Mouse (Mus musculus) myocyte (in vitro differentiated cells): ENCODE data around the gene Tmem203. TPM values are rescaled to one million over a fixed set of nuclear protein-coding genes. Genes with fewer than 3 reads are reported as not detected.

ENCODE experiments used
- H3K27me3 ChIP-seq: one replicate; pipeline ENCODE4 v1.6.1; 2011; ENCODE audit not compliant: control insufficient read depth, insufficient read depth, insufficient read length
- H3K36me3 ChIP-seq: one replicate; pipeline ENCODE4 v1.6.1; 2011; ENCODE audit not compliant: control insufficient read depth, insufficient read depth
- H3K4me2 ChIP-seq: one replicate; pipeline ENCODE4 v1.6.1; 2011; ENCODE audit warnings: low read depth, control low read depth
- H3K4me3 ChIP-seq: one replicate; pipeline ENCODE4 v1.5.1; 2011; ENCODE audit warnings: mild to moderate bottlenecking, control low read depth, moderate library complexity
- H3K79me2 ChIP-seq: one replicate; pipeline ENCODE4 v1.6.1; 2011; ENCODE audit not compliant: control insufficient read depth, insufficient read depth
- H3ac ChIP-seq: one replicate; pipeline ENCODE4 v1.6.1; 2011; ENCODE audit not compliant: control insufficient read depth, insufficient read length
- CEBPB ChIP-seq: IDR thresholded peaks from 2 replicates; pipeline ENCODE4 v1.6.1; 2011; ENCODE audit warnings: mild to moderate bottlenecking, moderate library complexity; ENCODE audit not compliant: poor library complexity, insufficient read depth, severe bottlenecking
- E2F4 ChIP-seq: IDR thresholded peaks from one replicate; pipeline ENCODE4 v1.6.1; 2011; ENCODE audit warnings: mild to moderate bottlenecking, control low read depth, moderate library complexity; ENCODE audit not compliant: insufficient read depth
- MAX ChIP-seq: IDR thresholded peaks from one replicate; pipeline ENCODE4 v1.6.1; 2011; ENCODE audit warnings: low read depth, mild to moderate bottlenecking, control low read depth
- MYOD1 ChIP-seq, 3 experiments: IDR thresholded peaks; one replicate each; pipeline ENCODE4 v1.6.1; 2011; ENCODE audit warnings: control low read depth in 2 of 3, low read depth in 2 of 3, mild to moderate bottlenecking in 2 of 3, moderate library complexity in 1 of 3; ENCODE audit not compliant: insufficient read length in 2 of 3, control insufficient read depth in 1 of 3
- MYOG ChIP-seq, 3 experiments: IDR thresholded peaks; one replicate each; pipeline ENCODE4 v1.6.1; 2011; ENCODE audit warnings: control low read depth in 2 of 3, low read depth in 2 of 3, mild to moderate bottlenecking in 2 of 3; ENCODE audit not compliant: insufficient read length in 2 of 3, control insufficient read depth in 1 of 3, insufficient read depth in 1 of 3
- POLR2A ChIP-seq: IDR thresholded peaks from one replicate; pipeline ENCODE4 v1.6.1; 2011; ENCODE audit warnings: low read depth, mild to moderate bottlenecking, control low read depth, moderate library complexity; ENCODE audit not compliant: insufficient read length
- POLR2AphosphoS2 ChIP-seq: IDR thresholded peaks from one replicate; pipeline ENCODE4 v1.6.1; 2011; ENCODE audit warnings: low read depth, control low read depth; ENCODE audit not compliant: insufficient read length
- REST ChIP-seq: IDR thresholded peaks from one replicate; pipeline ENCODE4 v1.6.1; 2011; ENCODE audit warnings: mild to moderate bottlenecking, control low read depth, moderate library complexity; ENCODE audit not compliant: insufficient read depth, insufficient read length
- SRF ChIP-seq: IDR thresholded peaks from one replicate; pipeline ENCODE4 v1.6.1; 2011; ENCODE audit warnings: low read depth; ENCODE audit not compliant: control insufficient read depth, insufficient read length
- TCF12 ChIP-seq: IDR thresholded peaks from one replicate; pipeline ENCODE4 v1.6.1; 2011; ENCODE audit warnings: mild to moderate bottlenecking, control low read depth; ENCODE audit not compliant: poor library complexity, insufficient read depth, severe bottlenecking
- TCF3 ChIP-seq: IDR thresholded peaks from one replicate; pipeline ENCODE4 v1.6.1; 2011; ENCODE audit warnings: low read depth, control low read depth; ENCODE audit not compliant: insufficient read length
- USF1 ChIP-seq: IDR thresholded peaks from one replicate; pipeline ENCODE4 v1.6.1; 2011; ENCODE audit warnings: low read depth, mild to moderate bottlenecking, control low read depth, moderate library complexity
- polyA plus RNA-seq: library from polyadenylated mRNA; unstranded; fragments of >200 nt; fragmentation: generic; extraction: Trizol; gene quantifications from one replicate; pipeline ENCODE4 v1.2.1, GENCODE M21; 2012; ENCODE audit warnings: missing spikeins

The Tmem203 gene
- polyA plus RNA-seq, 1 experiment, result 47.2 TPM

GRCm38 (mm10) chr2:25287927-25288649 is 32.8 kb downstream of the Tmem203 start, which contains the start of gene Tmem210:
TSS of gene Tmem210 (plus strand) at chr2:25288145.
- Histone ChIP-seq H3K4me3 (no peak within 1 kb of the TSS), H3ac (no peak within 1 kb of the TSS), H3K36me3 (peaks cover 18% of the 10 kb centered on the region), H3K27me3 (peaks cover 27% of the 10 kb centered on the region), H3K4me2 (peak within 1 kb of the TSS; percentile 93), H3K79me2 (no peaks in the 10 kb centered on the region)
- TF ChIP-seq MAX, result no peak

- Histone ChIP-seq H3K27me3 (peaks cover 31% of the 10 kb centered on the region), H3ac (no peak overlapping the region), H3K4me2 (peak overlapping the region; percentile 93), H3K79me2 (no peaks in the 10 kb centered on the region), H3K4me3 (no peak overlapping the region), H3K36me3 (peaks cover 18% of the 10 kb centered on the region)
- no peak for TF ChIP-seq TCF3
- no peak for TF ChIP-seq MYOG (IDR thresholded peaks at IDR 0.05; ENCODE audit: control insufficient read depth in 1 of 3, insufficient read depth in 1 of 3, insufficient read length in 2 of 3, low read depth in 2 of 3)
- TF ChIP-seq SRF, result no peak
- TF ChIP-seq POLR2AphosphoS2, result no peak
- no peak for TF ChIP-seq E2F4
- TF ChIP-seq MYOD1 (IDR thresholded peaks at IDR 0.05; ENCODE audit: control insufficient read depth in 1 of 3, insufficient read length in 2 of 3, low read depth in 2 of 3), result no peak
- TF ChIP-seq POLR2A, result no peak
- no peak for TF ChIP-seq TCF12
- no peak for TF ChIP-seq MAX
- TF ChIP-seq CEBPB, result no peak
- TF ChIP-seq REST, result no peak
- TF ChIP-seq USF1, result no peak
Measured at GRCm38 (mm10) chr2:25288734-25289345, 33.6 kb downstream of the Tmem203 start.

- H3ac ChIP-seq, result no peak within 1 kb of the TSS
- peaks cover 11% of the 10 kb centered on the region for H3K36me3 ChIP-seq
- H3K27me3 ChIP-seq, result peaks cover 39% of the 10 kb centered on the region
- TF ChIP-seq MYOD1 (IDR thresholded peaks at IDR 0.05; ENCODE audit: control insufficient read depth in 1 of 3, insufficient read length in 2 of 3, low read depth in 2 of 3), result peak in 2 of 3 experiments; percentile 71 to 86
- TF ChIP-seq TCF3, result peak; percentile 7
- TF ChIP-seq MYOG (IDR thresholded peaks at IDR 0.05; ENCODE audit: control insufficient read depth in 1 of 3, insufficient read depth in 1 of 3, insufficient read length in 2 of 3, low read depth in 2 of 3), result peak in 2 of 3 experiments; percentile 29 to 88
- TF ChIP-seq POLR2A, result no peak
- H3K4me2 ChIP-seq, result peak within 1 kb of the TSS; percentile 93
- H3K4me3 ChIP-seq, result no peak within 1 kb of the TSS
- H3K79me2 ChIP-seq, result no peaks in the 10 kb centered on the region
Measured at GRCm38 (mm10) chr2:25289651-25290050, 34.4 kb downstream of the Tmem203 start, which contains the start of gene Lrrc26. TSS of gene Lrrc26 (plus strand) at chr2:25289915.

- H3ac ChIP-seq, result no peak overlapping the region
- H3K79me2 ChIP-seq, result no peaks in the 10 kb centered on the region
- H3K36me3 ChIP-seq, result peaks cover 5% of the 10 kb centered on the region
- no peak for TF ChIP-seq MYOG (IDR thresholded peaks at IDR 0.05; ENCODE audit: control insufficient read depth in 1 of 3, insufficient read depth in 1 of 3, insufficient read length in 2 of 3, low read depth in 2 of 3)
- no peak for TF ChIP-seq SRF
- peak overlapping the region; percentile 93 for H3K4me2 ChIP-seq
- no peak overlapping the region for H3K4me3 ChIP-seq
- peaks cover 45% of the 10 kb centered on the region for H3K27me3 ChIP-seq
Measured at GRCm38 (mm10) chr2:25290101-25290815, 35.0 kb downstream of the Tmem203 start.

GRCm38 (mm10) chr2:25290816-25291130 is 35.5 kb downstream of the Tmem203 start:
- Histone ChIP-seq H3K4me3 (no peak overlapping the region), H3K27me3 (peaks cover 50% of the 10 kb centered on the region), H3K36me3 (peaks cover 2% of the 10 kb centered on the region), H3ac (no peak overlapping the region), H3K4me2 (peak overlapping the region; percentile 93), H3K79me2 (no peaks in the 10 kb centered on the region)
- TF ChIP-seq MYOG (IDR thresholded peaks at IDR 0.05; ENCODE audit: control insufficient read depth in 1 of 3, insufficient read depth in 1 of 3, insufficient read length in 2 of 3, low read depth in 2 of 3), result no peak
- TF ChIP-seq E2F4, result no peak
- no peak for TF ChIP-seq MAX
- TF ChIP-seq POLR2AphosphoS2, result no peak
- TF ChIP-seq MYOD1 (IDR thresholded peaks at IDR 0.05; ENCODE audit: control insufficient read depth in 1 of 3, insufficient read length in 2 of 3, low read depth in 2 of 3), result no peak
- no peak for TF ChIP-seq TCF3
- no peak for TF ChIP-seq CEBPB
- no peak for TF ChIP-seq POLR2A
- TF ChIP-seq SRF, result no peak
- TF ChIP-seq TCF12, result no peak
